Mouse (Mus musculus) heart, postnatal 0 days (tissue): ENCODE results near the gene Gm11444.

Source experiments
- CTCF ChIP-seq: IDR thresholded peaks from 2 replicates; pipeline ENCODE4 v1.5.1; 2016; ENCODE audit warnings: antibody characterized with exemption, control low read depth, low read depth
- EP300 ChIP-seq: IDR thresholded peaks from 2 replicates; pipeline ENCODE4 v1.6.1; 2016; ENCODE audit warnings: antibody characterized with exemption, low read depth

GRCm38 (mm10) chr11:85835001-85835752, 15.0 kb downstream of the Gm11444 start:
- TF ChIP-seq CTCF (no peak), EP300 (no peak)
